Mouse (Mus musculus) embryonic fibroblast, embryonic 13.5 days (primary cell): ENCODE results near the gene Cwc27. TPM values are rescaled to one million over a fixed set of nuclear protein-coding genes. Genes with fewer than 3 reads are reported as not detected.

Source experiments
- H3K27ac ChIP-seq: 2 replicates; pipeline ENCODE4 v1.5.1; 2012; ENCODE audit warnings: low read length, control low read depth, inconsistent platforms; ENCODE audit not compliant: insufficient read depth
- H3K4me1 ChIP-seq: 2 replicates; pipeline ENCODE4 v1.6.1; 2011; ENCODE audit warnings: low read length; ENCODE audit not compliant: control insufficient read depth, insufficient read depth
- H3K4me3 ChIP-seq: 2 replicates; pipeline ENCODE4 v1.5.1; 2011; ENCODE audit warnings: mild to moderate bottlenecking, control low read depth, low read length; ENCODE audit not compliant: insufficient read depth
- CTCF ChIP-seq: IDR thresholded peaks from 2 replicates; pipeline ENCODE4 v1.5.1; 2011; ENCODE audit warnings: mild to moderate bottlenecking, control low read depth, low read length, moderate library complexity, borderline replicate concordance; ENCODE audit not compliant: insufficient read depth
- POLR2A ChIP-seq: IDR thresholded peaks from 2 replicates; pipeline ENCODE4 v1.6.1; 2011; ENCODE audit warnings: low read depth, mild to moderate bottlenecking, control low read depth, low read length, moderate library complexity
- polyA plus RNA-seq: library from polyadenylated mRNA; stranded (reverse); fragments of >200 nt; gene quantifications from 2 replicates; pipeline ENCODE4 v1.2.4, GENCODE M21; 2011; ENCODE audit warnings: low read depth; ENCODE audit not compliant: missing spikeins, insufficient read length

The Cwc27 gene
- polyA plus RNA-seq, 1 experiment, result 21.3 TPM

GRCm38 (mm10) chr13:104822411-104822838 lies 5.5 kb upstream of the Cwc27 start:
- Histone ChIP-seq H3K4me3 (no peak overlapping the region), H3K4me1 (no peaks in the 10 kb centered on the region), H3K27ac (peak overlapping the region; percentile 83)
- TF ChIP-seq CTCF, result no peak
- TF ChIP-seq POLR2A, result no peak

- Histone ChIP-seq H3K27ac (no peak overlapping the region), H3K4me1 (no peaks in the 10 kb centered on the region), H3K4me3 (no peak overlapping the region)
- no peak for TF ChIP-seq POLR2A
- TF ChIP-seq CTCF, result no peak
Measured at GRCm38 (mm10) chr13:104821908-104822307, 5.0 kb upstream of the Cwc27 start.

- no peak overlapping the region for H3K4me3 ChIP-seq
- TF ChIP-seq CTCF, result no peak
- no peak for TF ChIP-seq POLR2A
- H3K4me1 ChIP-seq, result no peaks in the 10 kb centered on the region
- H3K27ac ChIP-seq, result no peak overlapping the region
Measured at GRCm38 (mm10) chr13:104821192-104821591, 4.2 kb upstream of the Cwc27 start.

DNA sequence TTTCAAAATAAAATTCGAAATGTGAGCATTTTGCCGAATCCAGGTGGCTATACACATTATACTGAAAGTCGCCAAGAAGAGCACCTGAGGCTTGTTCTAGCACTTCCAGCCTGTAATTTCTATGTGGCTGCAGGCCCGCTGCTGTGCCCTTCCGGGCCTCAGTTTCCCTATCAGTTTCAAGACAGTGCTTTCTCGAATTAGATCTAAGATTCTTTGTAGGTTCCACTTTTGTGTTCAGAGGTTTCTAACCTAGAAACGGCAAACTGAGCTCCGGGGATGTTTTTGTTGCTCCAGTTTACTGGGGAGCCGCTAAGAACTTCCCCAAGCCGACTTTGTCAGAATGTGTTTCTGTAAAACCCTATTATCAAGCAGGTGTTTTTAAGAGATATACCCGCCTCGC lies 754 bp upstream of the Cwc27 start:
- no peak for TF ChIP-seq CTCF
- no peak for TF ChIP-seq POLR2A
- H3K4me1 ChIP-seq, result no peaks in the 10 kb centered on the region
- peak overlapping the region; percentile 85 for H3K4me3 ChIP-seq
- no peak overlapping the region for H3K27ac ChIP-seq

- no peak for TF ChIP-seq POLR2A
- TF ChIP-seq CTCF, result no peak
- H3K4me3 ChIP-seq, result peak overlapping the region; percentile 85
- H3K4me1 ChIP-seq, result no peaks in the 10 kb centered on the region
- H3K27ac ChIP-seq, result peak overlapping the region; percentile 74
Measured at GRCm38 (mm10) chr13:104816270-104816634, 690 bp downstream of the Cwc27 start.

DNA sequence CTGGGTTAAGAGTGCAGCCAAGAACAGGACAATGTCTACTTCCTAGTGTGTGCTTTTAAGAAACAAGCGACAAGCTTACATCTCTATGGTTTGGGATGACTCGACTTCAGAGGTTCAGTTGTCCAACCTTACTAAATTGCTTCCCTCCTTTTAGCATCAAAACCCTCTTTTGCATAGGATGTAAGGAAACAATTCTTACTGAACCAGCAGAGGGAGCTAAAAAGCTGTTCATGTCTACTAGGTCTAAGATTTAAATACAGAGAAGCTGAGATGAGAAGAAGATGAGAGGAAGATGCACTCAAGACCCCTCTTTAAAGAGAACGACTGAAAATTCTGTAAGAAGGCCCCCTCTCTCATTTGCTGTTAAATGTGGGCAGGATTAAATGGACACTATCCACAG lies 11.3 kb downstream of the Cwc27 start:
- no peak overlapping the region for H3K27ac ChIP-seq
- no peak overlapping the region for H3K4me3 ChIP-seq
- no peaks in the 10 kb centered on the region for H3K4me1 ChIP-seq
- TF ChIP-seq CTCF (no peak), POLR2A (no peak)

DNA sequence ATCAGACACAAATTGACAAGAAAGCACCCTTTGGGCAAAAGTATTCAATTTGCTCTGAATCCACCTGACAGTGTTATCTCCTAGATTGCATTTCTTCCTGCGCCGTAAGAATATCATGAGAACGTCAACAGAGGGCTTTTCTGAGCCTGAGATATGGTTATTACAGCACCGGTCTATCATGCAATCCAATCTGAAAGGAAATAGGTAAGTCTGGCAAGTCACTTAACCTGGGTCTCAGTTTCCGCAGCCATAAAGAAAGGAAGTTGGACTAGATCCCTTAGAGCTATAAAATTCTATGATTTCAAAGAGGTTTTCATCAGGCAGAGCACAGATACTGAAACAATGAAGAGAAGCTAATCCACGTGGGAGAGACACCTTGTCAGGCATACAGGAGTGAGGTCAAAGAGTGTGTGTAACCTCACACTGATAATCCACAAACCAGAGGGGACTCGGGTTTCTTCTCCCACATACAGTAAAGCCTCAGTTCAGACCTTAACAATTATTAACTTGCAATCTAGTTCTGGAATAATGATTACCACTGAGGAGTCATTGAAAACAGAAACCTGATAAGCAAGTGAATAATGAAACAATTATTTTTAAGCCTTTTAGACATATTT lies 17.3 kb downstream of the Cwc27 start:
- Histone ChIP-seq H3K4me1 (no peaks in the 10 kb centered on the region), H3K27ac (no peak overlapping the region), H3K4me3 (no peak overlapping the region)
- TF ChIP-seq POLR2A (no peak), CTCF (no peak)

DNA sequence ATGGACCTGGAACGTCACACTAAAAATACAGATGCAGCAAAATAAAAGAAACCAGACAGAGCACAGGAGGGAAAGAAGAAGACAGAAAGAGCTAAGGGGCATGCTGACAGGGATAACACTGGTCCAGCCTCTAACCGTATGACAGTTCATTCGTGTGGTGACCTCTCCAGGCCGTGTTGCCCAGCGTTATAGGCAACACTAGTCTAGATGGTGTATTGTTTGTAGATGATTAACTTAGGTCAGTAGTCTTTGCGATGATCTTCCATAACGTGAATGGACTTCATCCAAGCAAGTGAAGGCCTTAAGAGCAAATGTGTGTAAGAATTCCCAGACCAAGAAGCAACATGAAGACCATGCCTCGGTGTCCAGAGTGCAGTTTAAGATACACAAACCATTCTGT lies 17.9 kb downstream of the Cwc27 start:
- no peak overlapping the region for H3K27ac ChIP-seq
- H3K4me3 ChIP-seq, result no peak overlapping the region
- TF ChIP-seq CTCF (no peak), POLR2A (no peak)
- H3K4me1 ChIP-seq, result no peaks in the 10 kb centered on the region

GRCm38 (mm10) chr13:104794421-104794820 lies 22.5 kb downstream of the Cwc27 start:
- no peak for TF ChIP-seq CTCF
- no peak for TF ChIP-seq POLR2A
- H3K4me3 ChIP-seq, result no peak overlapping the region
- no peaks in the 10 kb centered on the region for H3K4me1 ChIP-seq
- H3K27ac ChIP-seq, result no peak overlapping the region

GRCm38 (mm10) chr13:104792184-104792583 lies 24.8 kb downstream of the Cwc27 start, which contains the start of gene Srek1ip1:
Gene Srek1ip1 (plus strand): TSS chr13:104792484.
- TF ChIP-seq POLR2A (no peak), CTCF (no peak)
- Histone ChIP-seq H3K4me1 (no peaks in the 10 kb centered on the region), H3K4me3 (no peak within 1 kb of the TSS), H3K27ac (no peak within 1 kb of the TSS)

DNA sequence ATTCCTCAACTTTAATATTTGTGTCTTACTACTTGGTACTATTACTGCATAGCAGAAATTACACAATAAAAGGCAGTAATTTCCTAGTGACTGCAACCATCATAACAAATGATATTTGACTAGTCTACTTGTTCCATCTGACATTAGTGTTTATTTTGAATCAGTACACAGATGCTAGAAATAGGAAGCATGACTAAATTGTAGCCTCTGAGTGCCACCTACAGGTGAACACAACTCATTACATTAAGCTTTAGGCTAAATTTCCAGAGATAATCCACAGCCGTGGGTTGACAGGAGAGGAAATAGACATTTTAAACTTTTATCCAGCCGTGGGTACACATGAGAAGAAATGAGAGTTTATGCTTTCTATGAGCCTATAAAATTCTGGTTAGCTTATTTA lies 27.3 kb downstream of the Cwc27 start:
- Histone ChIP-seq H3K4me1 (no peaks in the 10 kb centered on the region), H3K4me3 (no peak overlapping the region), H3K27ac (no peak overlapping the region)
- TF ChIP-seq POLR2A (no peak), CTCF (no peak)

- Histone ChIP-seq H3K4me3 (no peak overlapping the region), H3K4me1 (no peaks in the 10 kb centered on the region), H3K27ac (no peak overlapping the region)
- no peak for TF ChIP-seq POLR2A
- no peak for TF ChIP-seq CTCF
Measured at GRCm38 (mm10) chr13:104787260-104787659, 29.7 kb downstream of the Cwc27 start.
